Mouse (Mus musculus) liver, embryonic 14.5 days (tissue): ENCODE results near the gene Adamts16. TPM values are rescaled to one million over a fixed set of nuclear protein-coding genes. Genes with fewer than 3 reads are reported as not detected.

ENCODE experiments used
- ATAC-seq: fragments of 200-750 bp; cut with Nextera tagmentation; 2 replicates; pipeline ENCODE4 v1.8.0; 2017; ENCODE audit warnings: moderate number of reproducible peaks, mild to moderate bottlenecking, moderate library complexity; ENCODE audit not compliant: insufficient read depth
- DNase-seq, 3 experiments: peaks; one replicate each; pipeline ENCODE4 v3.0.0-alpha.2; 2012 to 2013; ENCODE audit warnings: low read depth in 3 of 3, low spot score in 3 of 3
- H3K27ac ChIP-seq: fragments of 300-500 bp; sonication (generic); 2 replicates; pipeline ENCODE4 v1.5.1; 2014; ENCODE audit warnings: moderate library complexity, mild to moderate bottlenecking, control low read depth, inconsistent platforms
- H3K27me3 ChIP-seq: fragments of 300-500 bp; sonication (generic); 2 replicates; pipeline ENCODE4 v1.6.1; 2014; ENCODE audit warnings: mild to moderate bottlenecking, low read length, moderate library complexity; ENCODE audit not compliant: control insufficient read depth, insufficient read depth
- H3K36me3 ChIP-seq: fragments of 300-500 bp; sonication (generic); replicated peaks from 2 replicates; pipeline ENCODE4 v1.6.1; 2014; ENCODE audit warnings: low read depth; ENCODE audit not compliant: control insufficient read depth, insufficient read depth
- H3K4me1 ChIP-seq, 2 experiments: fragments of 200-500 bp in 1 of 2; fragments of 300-500 bp in 1 of 2; sonication (generic) in 1 of 2; replicated peaks; 2 replicates each; pipeline ENCODE4 v1.6.1; 2012 to 2014; ENCODE audit warnings: antibody characterized with exemption in 1 of 2, inconsistent platforms in 1 of 2, low read length in 1 of 2; ENCODE audit not compliant: control insufficient read depth in 2 of 2, insufficient read depth in 2 of 2
- H3K4me2 ChIP-seq: fragments of 300-500 bp; sonication (generic); 2 replicates; pipeline ENCODE4 v1.6.1; 2014; ENCODE audit warnings: low read depth, mild to moderate bottlenecking, control low read depth, moderate library complexity
- H3K4me3 ChIP-seq, 2 experiments: fragments of 200-500 bp in 1 of 2; fragments of 300-500 bp in 1 of 2; sonication (generic) in 1 of 2; 2 replicates each; pipeline ENCODE4 v1.5.1; 2012 to 2014; ENCODE audit warnings: low read depth in 2 of 2, low read length in 2 of 2, mild to moderate bottlenecking in 2 of 2, control low read depth in 1 of 2, inconsistent platforms in 1 of 2, moderate library complexity in 1 of 2; ENCODE audit not compliant: insufficient read depth in 1 of 2
- H3K9ac ChIP-seq: fragments of 300-500 bp; sonication (generic); replicated peaks from 2 replicates; pipeline ENCODE4 v1.6.1; 2014; ENCODE audit warnings: mild to moderate bottlenecking, control low read depth, moderate library complexity
- H3K9me3 ChIP-seq: fragments of 300-500 bp; sonication (generic); 2 replicates; pipeline ENCODE4 v1.6.1; 2016; ENCODE audit warnings: low read length, mixed read lengths; ENCODE audit not compliant: control insufficient read depth
- CTCF ChIP-seq: IDR thresholded peaks from 2 replicates; pipeline ENCODE4 v1.5.1; 2016; ENCODE audit warnings: antibody characterized with exemption, low read depth, control low read depth
- EP300 ChIP-seq: IDR thresholded peaks from 2 replicates; pipeline ENCODE4 v1.6.1; 2016; ENCODE audit warnings: antibody characterized with exemption, low read depth
- WGBS: fragments of 180-500 bp; shearing (Covaris S2); extraction: QIAGEN DNeasy Blood & Tissue Kit; methylation state at CpG from one replicate; pipeline ENCODE4 v1.1.7; 2014; ENCODE audit not compliant: insufficient replicate concordance; 5-methylcytosine and 5-hydroxymethylcytosine counted together
- polyA plus RNA-seq, 2 experiments: library from polyadenylated mRNA; depleted of rRNA in 1 of 2; stranded (reverse) in 1 of 2; unstranded in 1 of 2; fragments of >200 nt; fragmentation: Nextera tagmentation in 1 of 2; extraction: Ambion mirVana in 1 of 2; gene quantifications; 2 replicates each; pipeline versions ENCODE4 v1.2.1 to v1.2.3; 2012 to 2014

The Adamts16 gene
- polyA plus RNA-seq, 2 experiments = 0.04 to 0.15 TPM

- Histone ChIP-seq H3K27ac (no peak overlapping the region), H3K27me3 (peaks cover 5% of the 10 kb centered on the region; the same call in 1 of the 2 replicates), H3K9me3 (no peaks in the 10 kb centered on the region), H3K4me3 (no peak overlapping the region), H3K4me2 (no peak overlapping the region), H3K36me3 (no peaks in the 10 kb centered on the region), H3K9ac (no peak overlapping the region), H3K4me1 (no peaks in the 10 kb centered on the region)
- ATAC-seq (no peak), DNase-seq (no peak)
- no peak for TF ChIP-seq EP300
- no peak for TF ChIP-seq CTCF
- WGBS = 58% methylated on average over 7 of the region's 7 CpGs
Observed at GRCm38 (mm10) chr13:70836246-70836645, 5.4 kb downstream of the Adamts16 start.

- WGBS = 50% methylated on average over 6 of the region's 6 CpGs
- Histone ChIP-seq H3K9ac (no peak overlapping the region), H3K27ac (no peak overlapping the region), H3K27me3 (no peaks in the 10 kb centered on the region), H3K4me1 (no peaks in the 10 kb centered on the region), H3K9me3 (no peaks in the 10 kb centered on the region), H3K36me3 (no peaks in the 10 kb centered on the region), H3K4me3 (no peak overlapping the region), H3K4me2 (no peak overlapping the region)
- no peak for TF ChIP-seq CTCF
- no peak for TF ChIP-seq EP300
- DNase-seq (no peak), ATAC-seq (no peak)
Observed at GRCm38 (mm10) chr13:70832593-70833138, 8.9 kb downstream of the Adamts16 start.

GRCm38 (mm10) chr13:70831041-70831440 is 10.6 kb downstream of the Adamts16 start:
- Histone ChIP-seq H3K4me3 (no peak overlapping the region), H3K36me3 (no peaks in the 10 kb centered on the region), H3K9ac (no peak overlapping the region), H3K4me2 (no peak overlapping the region), H3K9me3 (no peaks in the 10 kb centered on the region), H3K27ac (no peak overlapping the region), H3K27me3 (no peaks in the 10 kb centered on the region), H3K4me1 (no peaks in the 10 kb centered on the region)
- 56% methylated on average over 4 of the region's 4 CpGs for WGBS
- no peak for TF ChIP-seq CTCF
- TF ChIP-seq EP300 = no peak
- ATAC-seq (no peak), DNase-seq (no peak)

GRCm38 (mm10) chr13:70827507-70827906 is 14.1 kb downstream of the Adamts16 start:
- no peaks in the 10 kb centered on the region for H3K4me1 ChIP-seq
- H3K4me3 ChIP-seq = no peak overlapping the region
- no peak overlapping the region for H3K9ac ChIP-seq
- no peaks in the 10 kb centered on the region for H3K27me3 ChIP-seq
- DNase-seq = no peak
- no peak overlapping the region for H3K27ac ChIP-seq
- no peak overlapping the region for H3K4me2 ChIP-seq
- TF ChIP-seq CTCF = no peak
- TF ChIP-seq EP300 = no peak
- no peaks in the 10 kb centered on the region for H3K36me3 ChIP-seq
- no peaks in the 10 kb centered on the region for H3K9me3 ChIP-seq
- no peak for ATAC-seq
- 43% methylated on average over 4 of the region's 4 CpGs for WGBS

GRCm38 (mm10) chr13:70825265-70825664 is 16.3 kb downstream of the Adamts16 start:
- no peaks in the 10 kb centered on the region for H3K9me3 ChIP-seq
- no peak overlapping the region for H3K9ac ChIP-seq
- H3K27ac ChIP-seq = no peak overlapping the region
- H3K4me3 ChIP-seq = no peak overlapping the region
- no peak overlapping the region for H3K4me2 ChIP-seq
- no peaks in the 10 kb centered on the region for H3K27me3 ChIP-seq
- DNase-seq (no peak), ATAC-seq (no peak)
- WGBS = 76% methylated on average over 5 of the region's 5 CpGs
- TF ChIP-seq CTCF = no peak
- no peak for TF ChIP-seq EP300
- H3K36me3 ChIP-seq = no peaks in the 10 kb centered on the region
- H3K4me1 ChIP-seq = no peaks in the 10 kb centered on the region
